Mouse (Mus musculus) liver, adult 2 months (tissue): ENCODE measurements around the gene Myo5c. TPM values are rescaled to one million over a fixed set of nuclear protein-coding genes. Genes with fewer than 3 reads are reported as not detected.
A peak's percentile ranks its signal among the peaks of the same experiment; 100 is the strongest.

Source experiments
- DNase-seq: peaks from one replicate; pipeline ENCODE4 v3.0.0-alpha.2; 2011; ENCODE audit warnings: low read depth, low spot score; ENCODE audit errors: extremely low read depth
- H3K27ac ChIP-seq: fragments of 200-500 bp; replicated peaks from 2 replicates; pipeline ENCODE4 v1.5.1; 2012; ENCODE audit warnings: low read depth, mild to moderate bottlenecking, control low read depth, inconsistent platforms, low read length; ENCODE audit not compliant: insufficient read depth
- H3K27me3 ChIP-seq: fragments of 200-500 bp; 2 replicates; pipeline ENCODE4 v1.6.1; 2012; ENCODE audit warnings: mild to moderate bottlenecking, moderate library complexity, low read length, inconsistent platforms; ENCODE audit not compliant: control insufficient read depth, insufficient read depth
- H3K36me3 ChIP-seq: fragments of 200-500 bp; 2 replicates; pipeline ENCODE4 v1.6.1; 2012; ENCODE audit warnings: low read length, inconsistent platforms; ENCODE audit not compliant: control insufficient read depth, insufficient read depth
- H3K4me1 ChIP-seq: fragments of 200-500 bp; 2 replicates; pipeline ENCODE4 v1.6.1; 2011; ENCODE audit warnings: low read length; ENCODE audit not compliant: control insufficient read depth, insufficient read depth
- H3K4me3 ChIP-seq: fragments of 200-500 bp; 2 replicates; pipeline ENCODE4 v1.5.1; 2011; ENCODE audit warnings: low read depth, mild to moderate bottlenecking, control low read depth, low read length, moderate library complexity; ENCODE audit not compliant: insufficient read depth
- H3K79me2 ChIP-seq: fragments of 200-500 bp; 2 replicates; pipeline ENCODE4 v1.6.1; 2012; ENCODE audit warnings: inconsistent platforms, mild to moderate bottlenecking, low read length, moderate library complexity; ENCODE audit not compliant: control insufficient read depth, insufficient read depth
- H3K9ac ChIP-seq: fragments of 200-500 bp; 2 replicates; pipeline ENCODE4 v1.6.1; 2012; ENCODE audit warnings: low read depth, mild to moderate bottlenecking, control low read depth, inconsistent platforms, low read length
- CTCF ChIP-seq: fragments of 200-500 bp; IDR thresholded peaks from 2 replicates; pipeline ENCODE4 v1.5.1; 2011; ENCODE audit warnings: low read depth, low read length, control low read depth
- POLR2A ChIP-seq: fragments of 200-500 bp; IDR thresholded peaks from 2 replicates; pipeline ENCODE4 v1.6.1; 2011; ENCODE audit warnings: low read length, control low read depth; ENCODE audit not compliant: insufficient read depth; ENCODE audit errors: extremely low read depth
- WGBS: fragments of 180-500 bp; shearing (Covaris S2); methylation state at CpG from one replicate; pipeline ENCODE4 v1.1.7; 2018; 5-methylcytosine and 5-hydroxymethylcytosine counted together
- polyA plus RNA-seq: library from polyadenylated mRNA; depleted of rRNA; stranded (reverse); fragments of >200 nt; gene quantifications from 2 replicates; pipeline ENCODE4 v1.2.3, GENCODE M21; 2012
- total RNA-seq: library from RNA; depleted of rRNA; stranded (reverse); fragments of >200 nt; gene quantifications from 2 replicates; pipeline ENCODE4 v1.2.3, GENCODE M21; 2014

The Myo5c gene
- total and polyA plus RNA-seq, 2 experiments = 0.12 to 0.18 TPM

GRCm38 (mm10) chr9:75304286-75304685, 72.5 kb downstream of the Myo5c start:
- no peaks in the 10 kb centered on the region for H3K36me3 ChIP-seq
- H3K4me3 ChIP-seq = no peak overlapping the region
- DNase-seq = no peak
- no peaks in the 10 kb centered on the region for H3K79me2 ChIP-seq
- H3K9ac ChIP-seq = no peak overlapping the region
- no peak for TF ChIP-seq CTCF
- no peak for TF ChIP-seq POLR2A
- WGBS = 53% methylated on average over 7 of the region's 7 CpGs
- no peaks in the 10 kb centered on the region for H3K4me1 ChIP-seq
- H3K27me3 ChIP-seq = no peaks in the 10 kb centered on the region
- H3K27ac ChIP-seq = no peak overlapping the region

GRCm38 (mm10) chr9:75306126-75306898, 74.5 kb downstream of the Myo5c start, which contains the start of gene Gnb5:
TSS of gene Gnb5 (plus strand) at chr9:75306288.
- H3K36me3 ChIP-seq = no peaks in the 10 kb centered on the region
- no peaks in the 10 kb centered on the region for H3K79me2 ChIP-seq
- no peaks in the 10 kb centered on the region for H3K4me1 ChIP-seq
- 89% methylated on average over 11 of the region's 11 CpGs for WGBS
- DNase-seq = no peak
- H3K27ac ChIP-seq = no peak within 1 kb of the TSS
- no peak within 1 kb of the TSS for H3K9ac ChIP-seq
- no peak for TF ChIP-seq CTCF
- no peak for TF ChIP-seq POLR2A
- H3K4me3 ChIP-seq = no peak within 1 kb of the TSS
- H3K27me3 ChIP-seq = no peaks in the 10 kb centered on the region

GRCm38 (mm10) chr9:75307015-75307414, 75.2 kb downstream of the Myo5c start:
- 92% methylated on average over 5 of the region's 5 CpGs for WGBS
- TF ChIP-seq CTCF (no peak), POLR2A (no peak)
- no peak for DNase-seq
- Histone ChIP-seq H3K4me1 (no peaks in the 10 kb centered on the region), H3K27me3 (no peaks in the 10 kb centered on the region), H3K36me3 (no peaks in the 10 kb centered on the region), H3K27ac (no peak overlapping the region), H3K9ac (no peak overlapping the region), H3K79me2 (no peaks in the 10 kb centered on the region), H3K4me3 (no peak overlapping the region)

- H3K79me2 ChIP-seq = no peaks in the 10 kb centered on the region
- no peak overlapping the region for H3K27ac ChIP-seq
- H3K4me3 ChIP-seq = no peak overlapping the region
- no peak for DNase-seq
- H3K36me3 ChIP-seq = no peaks in the 10 kb centered on the region
- H3K4me1 ChIP-seq = peaks cover under 1% of the 10 kb centered on the region; the same call in 1 of the 2 replicates
- no peak for TF ChIP-seq CTCF
- TF ChIP-seq POLR2A = no peak
- H3K27me3 ChIP-seq = no peaks in the 10 kb centered on the region
- WGBS = 72% methylated on average over 5 of the region's 5 CpGs
- H3K9ac ChIP-seq = no peak overlapping the region
Measured at GRCm38 (mm10) chr9:75308621-75309020, 76.8 kb downstream of the Myo5c start.

- H3K36me3 ChIP-seq = no peaks in the 10 kb centered on the region
- H3K27me3 ChIP-seq = no peaks in the 10 kb centered on the region
- no peak overlapping the region for H3K27ac ChIP-seq
- TF ChIP-seq CTCF (peak; percentile 77), POLR2A (no peak)
- no peaks in the 10 kb centered on the region for H3K79me2 ChIP-seq
- WGBS = 27% methylated on average over 4 of the region's 4 CpGs
- peak; percentile 9 for DNase-seq
- no peak overlapping the region for H3K4me3 ChIP-seq
- H3K4me1 ChIP-seq = peaks cover 2% of the 10 kb centered on the region; the same call in 1 of the 2 replicates
- no peak overlapping the region for H3K9ac ChIP-seq
Measured at GRCm38 (mm10) chr9:75312008-75312407, 80.2 kb downstream of the Myo5c start.
